Mouse (Mus musculus): ENCODE results near the gene Ccdc15. TPM values are rescaled to one million over a fixed set of nuclear protein-coding genes. Genes with fewer than 3 reads are reported as not detected.

Ccdc15 gene
- polyA plus RNA-seq, 1 experiment from 2014 or later = 3.3 TPM

DNA sequence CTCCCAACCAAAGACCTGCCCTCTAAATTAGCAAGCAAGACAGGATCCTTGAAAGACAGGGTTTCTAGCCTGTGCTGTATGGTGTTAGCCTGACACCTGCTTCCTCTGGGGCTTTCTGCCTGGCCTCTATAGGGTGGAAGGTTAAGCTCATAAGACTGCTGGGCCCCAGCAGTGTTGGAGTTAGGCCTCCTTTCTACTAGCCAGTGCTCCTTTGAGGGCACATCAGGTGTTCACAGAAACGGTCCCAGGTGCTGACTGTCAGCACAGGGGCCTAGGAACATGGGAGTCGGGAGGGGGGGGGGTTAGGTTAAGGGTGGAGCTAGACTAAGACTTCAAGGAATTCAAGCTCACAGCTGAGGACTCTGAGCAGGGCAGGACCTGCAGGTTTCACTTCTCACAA lies 102.8 kb downstream of the Ccdc15 start:
- no peak overlapping the region for H3K27ac ChIP-seq (replicated peaks in 1 of 2; ENCODE audit: control insufficient read depth in 1 of 2, insufficient read depth in 1 of 2, low read depth in 2 of 2, low read length in 2 of 2)
- no peak for ATAC-seq (ENCODE audit: insufficient number of reproducible peaks, insufficient read depth, low FRiP score, low read depth)
- WGBS = 54% methylated on average over 2 of the region's 2 CpGs

DNA sequence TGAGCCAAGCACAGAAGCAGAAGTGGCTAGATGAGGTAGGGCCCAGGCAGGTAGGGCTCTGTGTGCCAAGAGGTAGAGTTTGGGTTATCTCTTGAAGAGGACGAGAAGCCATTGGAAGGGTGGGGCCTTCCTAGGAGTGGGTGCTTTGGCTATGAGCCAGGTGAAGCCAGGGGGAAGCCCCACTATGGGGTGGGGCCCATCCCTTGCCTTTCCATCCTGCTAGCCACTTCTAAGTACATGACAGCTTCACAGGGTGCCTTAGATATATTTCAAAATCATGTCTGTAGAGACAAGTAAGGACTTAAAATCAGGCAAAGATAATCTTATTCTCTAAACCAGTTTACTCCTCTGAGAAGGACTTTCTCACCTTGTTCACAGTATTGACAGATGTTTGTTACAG lies 103.6 kb downstream of the Ccdc15 start:
- WGBS = 79% methylated on average over 1 of the region's 1 CpGs

More for the DNA sequence above, 102.8 kb downstream of the Ccdc15 start:
- no peak overlapping the region for H3K4me2 ChIP-seq (ENCODE audit: low read length)
- no peaks in the 10 kb centered on the region for H3K36me3 ChIP-seq (ENCODE audit: control insufficient read depth, insufficient read depth, low read length)
- no peaks in the 10 kb centered on the region for H3K9me3 ChIP-seq (ENCODE audit: control insufficient read depth, low read length)
- no peak overlapping the region for H3K4me3 ChIP-seq (ENCODE audit: control insufficient read depth in 1 of 2, insufficient read depth in 1 of 2, low read depth in 1 of 2, low read length in 2 of 2)
- peaks cover 0 to 6% of the 10 kb centered on the region in 2 experiments; a peak in 1 of 4 replicates for H3K4me1 ChIP-seq (ENCODE audit: control insufficient read depth in 2 of 2, insufficient read depth in 2 of 2, low read length in 2 of 2)
- no peaks in the 10 kb centered on the region for H3K27me3 ChIP-seq (ENCODE audit: control insufficient read depth, insufficient read depth, low read length)
- H3K9ac ChIP-seq (ENCODE audit: low read length) = no peak overlapping the region

DNA sequence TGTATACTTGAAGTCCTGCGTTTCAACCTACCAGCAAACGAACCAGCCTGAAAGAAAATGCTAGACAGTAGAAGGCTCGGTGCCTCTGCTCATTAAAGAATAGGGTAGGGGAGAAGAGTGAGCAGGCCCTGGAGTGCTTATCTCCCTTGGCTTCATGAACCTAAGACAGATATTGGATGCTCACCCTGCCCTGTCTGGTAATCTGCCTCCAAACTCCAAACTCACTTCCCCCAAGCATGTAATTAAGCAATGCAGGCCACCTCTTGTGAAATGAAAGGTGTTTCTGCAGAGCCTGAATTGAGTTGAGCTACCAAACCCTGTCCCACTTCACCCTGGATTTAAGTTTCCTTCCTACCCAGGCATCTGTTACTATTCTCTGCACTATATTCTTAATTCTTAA lies 105.5 kb downstream of the Ccdc15 start:
- no peaks in the 10 kb centered on the region for H3K4me1 ChIP-seq (ENCODE audit: control insufficient read depth in 2 of 2, insufficient read depth in 2 of 2, low read length in 2 of 2)
- WGBS = 72% methylated on average over 3 of the region's 3 CpGs

More for the DNA sequence above, 103.6 kb downstream of the Ccdc15 start:
- no peaks in the 10 kb centered on the region for H3K9me3 ChIP-seq (ENCODE audit: control insufficient read depth, low read length)
- no peak for ATAC-seq (ENCODE audit: insufficient number of reproducible peaks, insufficient read depth, low FRiP score, low read depth)
- H3K4me1 ChIP-seq (ENCODE audit: control insufficient read depth in 2 of 2, insufficient read depth in 2 of 2, low read length in 2 of 2) = peaks cover 0 to 6% of the 10 kb centered on the region in 2 experiments; a peak in 1 of 4 replicates
- H3K27ac ChIP-seq (replicated peaks in 1 of 2; ENCODE audit: control insufficient read depth in 1 of 2, insufficient read depth in 1 of 2, low read depth in 2 of 2, low read length in 2 of 2) = no peak overlapping the region
- no peak overlapping the region for H3K4me2 ChIP-seq (ENCODE audit: low read length)
- H3K9ac ChIP-seq (ENCODE audit: low read length) = no peak overlapping the region
- no peaks in the 10 kb centered on the region for H3K27me3 ChIP-seq (ENCODE audit: control insufficient read depth, insufficient read depth, low read length)
- H3K4me3 ChIP-seq (ENCODE audit: control insufficient read depth in 1 of 2, insufficient read depth in 1 of 2, low read depth in 1 of 2, low read length in 2 of 2) = no peak overlapping the region
- H3K36me3 ChIP-seq (ENCODE audit: control insufficient read depth, insufficient read depth, low read length) = no peaks in the 10 kb centered on the region

DNA sequence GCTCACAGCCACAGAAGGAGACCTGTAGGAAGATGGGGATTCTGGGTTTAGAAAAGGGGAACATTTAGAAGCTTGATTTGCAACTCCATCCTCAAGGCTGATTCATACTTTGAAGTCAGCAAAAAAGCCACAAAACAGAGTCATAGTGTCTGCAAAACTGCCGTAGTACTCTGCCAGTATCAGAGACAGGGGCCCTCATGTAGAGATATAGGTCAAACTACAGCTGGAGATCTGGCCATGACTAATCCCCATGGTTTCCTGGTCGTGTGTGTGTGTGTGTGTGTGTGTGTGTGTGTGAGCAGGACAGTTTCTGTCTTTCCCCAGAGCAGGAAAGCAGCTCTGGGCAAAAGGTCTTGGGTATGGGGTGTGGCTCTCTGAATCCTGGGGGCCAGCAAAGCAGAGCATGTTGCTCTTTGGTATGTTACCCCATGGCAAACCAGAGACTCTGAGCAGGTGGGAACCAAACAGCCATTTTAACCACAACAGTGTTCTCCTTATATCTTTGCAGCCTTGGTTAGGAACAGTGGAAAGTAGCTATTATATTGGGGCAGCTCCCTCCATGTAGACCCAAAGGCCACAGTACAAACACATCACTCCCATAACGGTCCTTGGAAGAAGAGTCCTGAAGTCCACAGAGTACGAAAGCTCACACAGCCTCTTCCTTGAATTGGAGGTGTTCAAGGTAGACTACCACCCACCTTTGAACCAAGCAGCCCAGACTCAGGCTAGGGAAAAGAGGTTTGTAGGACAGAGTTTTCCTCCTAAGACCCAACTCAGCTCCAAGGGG lies 112.1 kb downstream of the Ccdc15 start:
- Histone ChIP-seq H3K4me3 (ENCODE audit: control insufficient read depth in 1 of 2, insufficient read depth in 1 of 2, low read depth in 1 of 2, low read length in 2 of 2) (no peak overlapping the region), H3K4me2 (ENCODE audit: low read length) (no peak overlapping the region), H3K9ac (ENCODE audit: low read length) (no peak overlapping the region), H3K27ac (replicated peaks in 1 of 2; ENCODE audit: control insufficient read depth in 1 of 2, insufficient read depth in 1 of 2, low read depth in 2 of 2, low read length in 2 of 2) (no peak overlapping the region), H3K36me3 (ENCODE audit: control insufficient read depth, insufficient read depth, low read length) (no peaks in the 10 kb centered on the region), H3K27me3 (ENCODE audit: control insufficient read depth, insufficient read depth, low read length) (no peaks in the 10 kb centered on the region), H3K4me1 (ENCODE audit: control insufficient read depth in 2 of 2, insufficient read depth in 2 of 2, low read length in 2 of 2) (no peaks in the 10 kb centered on the region; a peak in 1 of 4 replicates), H3K9me3 (ENCODE audit: control insufficient read depth, low read length) (no peaks in the 10 kb centered on the region)
- WGBS = 57% methylated on average over 4 of the region's 4 CpGs
- no peak for ATAC-seq (ENCODE audit: insufficient number of reproducible peaks, insufficient read depth, low FRiP score, low read depth)

More for the DNA sequence above, 105.5 kb downstream of the Ccdc15 start:
- no peak for ATAC-seq (ENCODE audit: insufficient number of reproducible peaks, insufficient read depth, low FRiP score, low read depth)
- no peak overlapping the region for H3K4me3 ChIP-seq (ENCODE audit: control insufficient read depth in 1 of 2, insufficient read depth in 1 of 2, low read depth in 1 of 2, low read length in 2 of 2)
- no peaks in the 10 kb centered on the region for H3K36me3 ChIP-seq (ENCODE audit: control insufficient read depth, insufficient read depth, low read length)
- no peak overlapping the region for H3K27ac ChIP-seq (replicated peaks in 1 of 2; ENCODE audit: control insufficient read depth in 1 of 2, insufficient read depth in 1 of 2, low read depth in 2 of 2, low read length in 2 of 2)
- H3K9me3 ChIP-seq (ENCODE audit: control insufficient read depth, low read length) = no peaks in the 10 kb centered on the region
- H3K27me3 ChIP-seq (ENCODE audit: control insufficient read depth, insufficient read depth, low read length) = no peaks in the 10 kb centered on the region
- H3K9ac ChIP-seq (ENCODE audit: low read length) = no peak overlapping the region
- no peak overlapping the region for H3K4me2 ChIP-seq (ENCODE audit: low read length)

DNA sequence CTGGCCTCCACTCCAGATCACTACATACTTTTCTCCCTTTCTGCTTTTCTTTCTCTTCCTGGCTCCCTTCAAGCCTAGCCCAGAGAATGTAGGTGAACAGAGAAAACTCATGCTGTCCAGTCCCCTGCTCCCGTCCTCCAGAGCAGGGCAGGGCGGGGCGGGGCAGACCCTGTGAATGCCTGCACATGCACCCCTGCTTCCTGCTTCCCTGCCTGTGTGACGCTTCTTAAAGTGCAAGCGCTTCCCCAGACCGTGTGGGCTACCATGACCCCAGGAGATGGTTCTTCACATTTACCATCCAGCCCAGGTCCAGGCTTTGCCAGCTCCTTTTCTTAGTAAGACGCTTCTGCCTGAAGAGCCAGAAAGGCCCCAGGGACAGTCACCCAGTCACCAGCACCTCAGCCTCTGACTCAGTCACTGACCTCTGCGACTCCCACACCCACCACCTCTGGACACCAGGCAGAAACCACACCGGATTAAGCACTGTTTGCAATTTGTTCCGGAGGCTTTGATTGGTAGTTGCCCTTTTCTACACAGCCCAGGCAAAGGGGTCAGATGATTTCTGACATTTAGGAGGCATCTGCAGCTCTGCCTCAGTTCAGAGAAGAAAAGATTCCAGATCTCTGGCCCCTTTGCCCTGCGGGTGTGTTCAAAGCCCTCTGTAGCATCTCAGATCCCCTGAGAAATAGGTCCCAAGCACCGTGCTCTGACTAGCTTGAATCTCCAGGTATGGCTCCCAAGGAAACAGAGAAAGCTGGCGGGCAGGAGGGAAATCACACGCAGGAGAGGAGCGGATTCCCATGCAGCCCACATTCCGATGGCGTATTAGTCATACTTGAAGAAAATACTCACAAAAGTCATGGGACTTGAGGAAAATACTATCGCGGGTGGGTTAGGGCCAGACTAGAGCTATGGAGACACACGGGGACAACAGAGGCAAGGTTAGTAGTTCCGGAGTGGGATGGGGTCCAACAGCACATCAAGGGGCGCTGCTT lies 115.7 kb downstream of the Ccdc15 start:
- no peaks in the 10 kb centered on the region for H3K27me3 ChIP-seq (ENCODE audit: control insufficient read depth, insufficient read depth, low read length)
- 68% methylated on average over 22 of the region's 22 CpGs for WGBS
- no peaks in the 10 kb centered on the region; a peak in 1 of 4 replicates for H3K4me1 ChIP-seq (ENCODE audit: control insufficient read depth in 2 of 2, insufficient read depth in 2 of 2, low read length in 2 of 2)
- H3K9ac ChIP-seq (ENCODE audit: low read length) = no peak overlapping the region
- no peaks in the 10 kb centered on the region for H3K9me3 ChIP-seq (ENCODE audit: control insufficient read depth, low read length)
- H3K4me2 ChIP-seq (ENCODE audit: low read length) = no peak overlapping the region
- no peaks in the 10 kb centered on the region for H3K36me3 ChIP-seq (ENCODE audit: control insufficient read depth, insufficient read depth, low read length)
- no peak for ATAC-seq (ENCODE audit: insufficient number of reproducible peaks, insufficient read depth, low FRiP score, low read depth)
- H3K4me3 ChIP-seq (ENCODE audit: control insufficient read depth in 1 of 2, insufficient read depth in 1 of 2, low read depth in 1 of 2, low read length in 2 of 2) = no peak overlapping the region
- no peak overlapping the region for H3K27ac ChIP-seq (replicated peaks in 1 of 2; ENCODE audit: control insufficient read depth in 1 of 2, insufficient read depth in 1 of 2, low read depth in 2 of 2, low read length in 2 of 2)

DNA sequence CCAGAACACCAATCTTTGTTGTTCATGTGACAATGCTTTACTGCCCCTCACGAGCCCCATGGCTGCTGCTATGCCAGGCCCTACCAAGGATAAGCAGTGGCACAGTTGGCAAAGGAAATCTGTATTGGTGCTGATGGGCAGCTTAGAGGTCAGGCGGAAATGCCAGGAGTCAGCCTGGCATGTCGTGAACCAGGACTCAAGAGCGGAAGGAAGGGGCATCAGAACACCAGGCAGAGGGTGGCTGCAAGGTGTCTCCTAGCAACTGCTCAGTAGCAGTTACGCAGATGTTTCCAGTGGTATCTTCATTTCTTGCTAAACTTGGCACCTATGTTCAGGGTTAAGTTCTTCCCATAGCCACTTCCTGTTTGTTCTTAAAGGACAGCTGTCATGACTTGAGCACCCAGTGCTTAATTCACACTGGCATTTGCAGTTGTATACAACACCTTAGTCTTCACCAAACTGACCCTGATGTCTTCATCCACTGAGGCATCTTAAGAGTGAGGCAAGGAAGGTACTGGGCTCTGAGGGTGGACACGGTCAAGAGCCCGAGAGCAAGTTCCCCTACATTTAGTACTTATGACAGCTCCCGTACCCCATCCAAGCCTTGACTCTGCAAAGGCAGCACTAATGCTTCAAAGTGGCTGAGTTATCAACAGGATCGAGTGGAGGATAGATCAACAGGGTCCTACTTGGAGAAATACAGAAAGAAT lies 117.6 kb downstream of the Ccdc15 start:
- H3K4me3 ChIP-seq (ENCODE audit: control insufficient read depth in 1 of 2, insufficient read depth in 1 of 2, low read depth in 1 of 2, low read length in 2 of 2) = no peak overlapping the region
- no peak overlapping the region for H3K4me2 ChIP-seq (ENCODE audit: low read length)
- WGBS = 83% methylated on average over 9 of the region's 9 CpGs
- H3K27ac ChIP-seq (replicated peaks in 1 of 2; ENCODE audit: control insufficient read depth in 1 of 2, insufficient read depth in 1 of 2, low read depth in 2 of 2, low read length in 2 of 2) = no peak overlapping the region
- H3K9me3 ChIP-seq (ENCODE audit: control insufficient read depth, low read length) = no peaks in the 10 kb centered on the region
- no peak for ATAC-seq (ENCODE audit: insufficient number of reproducible peaks, insufficient read depth, low FRiP score, low read depth)
- no peak overlapping the region for H3K9ac ChIP-seq (ENCODE audit: low read length)
- no peaks in the 10 kb centered on the region for H3K4me1 ChIP-seq (ENCODE audit: control insufficient read depth in 2 of 2, insufficient read depth in 2 of 2, low read length in 2 of 2)
- no peaks in the 10 kb centered on the region for H3K36me3 ChIP-seq (ENCODE audit: control insufficient read depth, insufficient read depth, low read length)
- no peaks in the 10 kb centered on the region for H3K27me3 ChIP-seq (ENCODE audit: control insufficient read depth, insufficient read depth, low read length)

DNA sequence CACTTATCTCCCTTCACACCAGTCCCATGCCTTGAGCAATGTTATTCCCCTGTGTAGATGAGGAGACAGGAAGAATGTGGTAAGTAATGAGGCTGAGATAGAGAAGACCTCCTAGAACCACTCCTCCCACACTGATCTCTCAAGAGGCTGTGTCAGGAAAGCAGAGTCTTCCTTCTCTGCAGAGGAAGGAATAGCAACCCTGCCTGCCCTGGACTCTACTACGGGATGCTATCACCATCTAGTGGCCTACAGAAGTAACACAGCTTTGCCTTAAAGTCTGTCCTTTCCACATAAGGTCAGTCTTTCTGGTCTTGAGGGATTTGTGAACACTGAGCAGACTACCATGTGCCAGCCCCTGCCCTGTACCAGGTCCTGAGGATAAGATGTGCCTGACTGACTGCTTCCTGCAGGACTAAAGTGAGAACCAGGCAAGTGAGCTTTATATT lies 118.3 kb downstream of the Ccdc15 start:
- ATAC-seq (ENCODE audit: insufficient number of reproducible peaks, insufficient read depth, low FRiP score, low read depth) = 0 out of 2 replicates have a peak, but pooled peaks have one; percentile 42
- Histone ChIP-seq H3K9ac (ENCODE audit: low read length) (no peak overlapping the region), H3K27me3 (ENCODE audit: control insufficient read depth, insufficient read depth, low read length) (no peaks in the 10 kb centered on the region), H3K36me3 (ENCODE audit: control insufficient read depth, insufficient read depth, low read length) (no peaks in the 10 kb centered on the region), H3K4me1 (ENCODE audit: control insufficient read depth in 2 of 2, insufficient read depth in 2 of 2, low read length in 2 of 2) (peaks cover 1% of the 10 kb centered on the region in 2 experiments; a peak in 3 of 4 replicates), H3K4me3 (ENCODE audit: control insufficient read depth in 1 of 2, insufficient read depth in 1 of 2, low read depth in 1 of 2, low read length in 2 of 2) (no peak overlapping the region), H3K9me3 (ENCODE audit: control insufficient read depth, low read length) (no peaks in the 10 kb centered on the region), H3K27ac (replicated peaks in 1 of 2; ENCODE audit: control insufficient read depth in 1 of 2, insufficient read depth in 1 of 2, low read depth in 2 of 2, low read length in 2 of 2) (no peak overlapping the region), H3K4me2 (ENCODE audit: low read length) (no peak overlapping the region)
- 0% methylated on average over 1 of the region's 1 CpGs for WGBS
